Mouse (Mus musculus) CD4-positive, CD25-positive, alpha-beta regulatory T cell, adult 4 months (primary cell): Measurements from ENCODE around the gene Gm10322. TPM values are rescaled to one million over a fixed set of nuclear protein-coding genes. Genes with fewer than 3 reads are reported as not detected.

ENCODE experiments used
- ATAC-seq: one replicate; pipeline ENCODE4 v1.8.0; 2017
- polyA plus RNA-seq, 2 experiments: library from polyadenylated mRNA; unstranded; fragments of 100-300 nt; shearing (Covaris generic); gene quantifications; one replicate each; pipeline ENCODE4 v1.2.1; 2017

Gene Gm10322
- polyA plus RNA-seq, 2 experiments from 2014 or later, result not detected

DNA sequence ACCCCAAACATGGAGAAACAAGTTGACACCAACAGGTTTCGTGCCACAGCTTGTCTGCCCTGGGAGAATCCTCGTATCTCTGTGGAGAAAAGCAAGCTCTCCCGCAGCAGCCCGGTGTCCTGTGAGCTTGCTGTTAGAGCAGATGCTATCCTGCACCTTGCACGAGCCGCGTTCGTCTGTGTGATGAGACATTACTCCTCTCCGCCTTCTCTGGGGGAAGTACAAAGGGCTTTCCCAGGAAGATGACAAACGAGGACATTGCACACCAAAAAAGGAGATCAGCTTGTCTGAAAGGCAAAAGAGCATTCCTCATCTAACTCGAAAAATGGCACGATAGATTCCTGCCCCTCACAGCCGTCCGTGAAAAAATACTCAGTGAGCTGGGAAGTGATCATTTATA, 13.0 kb upstream of the Gm10322 start:
- ATAC-seq, result no peak

DNA sequence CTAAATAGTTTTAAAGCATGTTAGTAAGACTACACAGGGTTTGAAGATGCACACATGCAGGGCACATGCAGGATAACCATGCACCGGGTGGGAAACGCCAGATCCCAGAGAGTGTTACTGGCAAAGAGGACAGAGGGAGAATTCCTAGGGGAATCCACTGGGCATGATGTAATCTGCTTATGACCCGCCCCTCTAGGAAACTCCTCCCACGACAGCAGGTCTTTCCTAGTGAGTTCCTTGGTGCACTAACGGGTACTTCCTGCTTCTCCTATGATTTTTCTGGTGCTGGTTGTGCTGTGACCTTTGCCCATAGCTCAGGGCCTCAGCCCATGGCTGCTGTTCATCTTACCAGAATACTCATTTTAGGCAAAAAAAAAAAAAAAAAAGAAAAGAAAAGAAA, 12.0 kb upstream of the Gm10322 start:
- no peak for ATAC-seq

DNA sequence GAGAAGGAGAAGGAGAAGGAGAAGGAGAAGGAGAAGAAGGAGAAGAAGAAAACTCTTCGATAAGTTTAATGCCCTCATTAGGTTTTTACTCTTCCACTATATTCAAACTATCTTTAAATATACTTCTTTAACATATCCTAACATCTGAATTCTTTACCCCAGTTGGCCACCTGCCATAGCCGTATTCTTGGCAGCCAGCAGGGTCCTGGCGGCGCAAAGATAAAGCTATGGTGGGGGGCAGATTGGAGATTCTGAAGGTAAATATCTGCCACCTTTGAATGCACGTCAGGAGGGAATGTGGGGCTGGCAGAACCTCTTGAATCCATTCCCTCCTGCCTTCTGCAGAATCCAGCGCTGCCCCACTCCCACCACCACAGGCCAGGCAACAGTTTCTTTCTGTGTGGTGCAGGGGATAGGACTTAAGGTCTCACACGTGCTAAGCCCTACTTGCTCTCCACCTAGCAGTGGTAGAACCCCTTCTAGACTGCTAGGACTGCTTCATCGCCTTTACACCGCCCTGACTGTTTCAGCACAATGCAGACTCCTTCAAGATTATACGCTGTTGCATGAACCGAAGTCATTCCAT, 10.9 kb upstream of the Gm10322 start:
- ATAC-seq, result no peak

DNA sequence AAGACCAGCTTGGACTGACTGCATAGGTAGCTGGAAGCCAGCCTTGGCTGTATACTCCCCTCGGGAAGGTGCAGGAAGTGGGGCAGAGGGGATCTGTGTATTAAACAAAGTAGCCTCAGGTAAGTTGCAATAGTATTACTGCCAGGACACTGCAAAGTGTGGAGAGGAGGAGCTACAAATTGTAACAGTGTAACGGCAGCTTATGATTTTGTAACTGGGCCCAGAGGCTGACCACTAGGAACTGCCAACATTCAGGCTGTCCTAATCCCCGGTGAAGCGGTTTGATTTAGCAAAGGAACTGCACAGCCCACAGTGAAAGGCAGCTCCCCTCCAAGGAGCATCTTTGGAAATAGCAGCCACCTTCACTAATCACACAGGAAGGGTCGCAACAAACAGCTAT, 2.6 kb upstream of the Gm10322 start:
- no peak for ATAC-seq

DNA sequence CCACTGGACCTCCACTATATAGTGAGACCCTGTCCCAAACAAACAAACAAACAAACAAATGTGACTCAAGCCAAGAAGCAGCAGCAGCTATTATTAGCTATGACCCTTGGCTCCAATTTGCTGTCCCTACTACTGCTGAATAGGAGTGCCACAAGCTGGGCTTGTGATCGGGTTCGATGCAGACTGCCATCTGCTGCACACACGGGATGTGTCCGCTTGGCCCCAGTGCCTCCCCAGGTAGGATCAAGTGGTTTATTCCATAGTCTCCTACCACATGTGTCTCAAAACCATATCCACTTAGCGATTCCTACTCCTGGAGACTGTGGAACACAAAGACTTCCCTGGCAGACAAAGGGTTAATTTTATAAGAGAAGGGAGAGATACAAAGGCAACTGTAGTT, 1.7 kb upstream of the Gm10322 start:
- no peak for ATAC-seq

DNA sequence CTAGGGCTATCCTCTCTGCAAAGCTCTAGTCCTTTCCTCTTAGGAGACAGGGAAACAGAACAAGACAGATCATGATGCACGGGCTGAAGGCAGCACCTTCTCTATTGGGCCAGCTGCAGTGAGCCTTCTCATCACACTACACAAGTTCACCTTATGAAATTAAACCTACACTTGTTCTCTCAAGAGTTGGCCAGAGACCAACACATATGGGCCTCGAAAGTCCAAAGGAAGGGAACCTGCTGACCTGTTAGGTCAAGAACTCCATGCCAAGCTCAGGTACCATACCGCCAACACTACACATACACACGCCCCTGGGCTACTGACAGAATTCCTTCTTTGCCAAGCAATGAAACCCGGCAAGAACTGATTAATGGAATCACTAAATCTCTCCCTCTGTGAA, 452 bp upstream of the Gm10322 start:
- ATAC-seq, result no peak

DNA sequence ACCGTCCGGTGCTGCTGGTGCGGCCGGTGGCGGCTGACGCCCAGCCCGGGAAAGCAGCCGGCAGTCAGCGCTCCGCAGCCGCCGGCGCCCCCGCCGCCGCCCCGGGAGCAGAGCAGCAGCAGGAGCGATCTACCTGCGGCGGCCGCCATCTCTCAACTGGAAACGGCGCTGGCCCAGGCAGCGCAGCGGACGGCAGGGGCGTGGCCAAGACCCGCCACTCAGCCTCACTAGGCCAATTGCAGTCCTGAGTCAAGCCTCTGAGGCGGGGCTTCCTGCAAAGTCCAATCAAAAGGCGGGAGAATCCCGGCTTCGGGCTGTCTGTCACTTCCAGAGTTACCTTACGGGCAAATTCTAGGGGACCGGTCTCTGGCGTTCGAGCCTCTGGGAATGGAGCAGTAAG, 659 bp downstream of the Gm10322 start, which contains the start of gene Mcu:
Gene Mcu, minus strand, starts transcription at position 171 of the 400 bp plus-strand sequence.
- peak; percentile 96 for ATAC-seq

DNA sequence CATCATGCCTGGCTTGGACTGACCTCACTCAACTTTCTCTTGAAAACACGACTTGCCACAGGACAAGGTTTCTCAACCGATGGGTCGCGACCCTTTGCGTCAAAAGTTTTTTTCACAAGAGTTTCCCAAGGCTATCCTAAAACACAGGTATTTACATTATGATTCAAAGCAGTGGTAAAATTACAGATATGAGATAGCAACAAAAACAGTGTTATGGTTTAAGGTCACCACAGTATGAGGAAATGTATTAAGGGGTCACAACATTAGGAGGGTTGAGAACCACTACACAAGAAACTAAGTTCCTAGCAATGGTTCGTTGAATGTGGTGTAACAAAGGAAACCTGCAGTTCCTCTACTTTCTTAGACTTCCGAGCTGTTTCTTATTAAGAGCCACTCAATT, 1.9 kb downstream of the Gm10322 start:
- ATAC-seq, result no peak

DNA sequence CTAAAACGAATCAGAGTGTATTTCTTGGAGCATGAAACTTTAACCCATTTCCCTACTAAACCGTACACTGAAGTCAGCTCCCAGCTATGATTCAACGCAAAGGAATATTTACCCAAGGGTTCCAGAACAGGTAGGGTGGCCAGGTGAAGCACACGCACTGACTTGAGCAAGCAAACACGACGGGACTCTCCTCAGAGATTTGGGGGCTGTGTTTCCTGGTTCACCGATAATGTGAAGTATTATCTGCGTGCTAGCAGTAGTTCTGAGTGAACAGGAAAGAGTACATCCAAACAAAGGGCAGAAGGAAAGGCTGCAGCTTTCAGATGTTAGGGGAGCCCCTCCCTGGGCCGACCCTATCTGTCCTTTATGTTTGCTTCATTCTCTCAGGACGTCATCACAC, 5.5 kb downstream of the Gm10322 start:
- no peak for ATAC-seq

DNA sequence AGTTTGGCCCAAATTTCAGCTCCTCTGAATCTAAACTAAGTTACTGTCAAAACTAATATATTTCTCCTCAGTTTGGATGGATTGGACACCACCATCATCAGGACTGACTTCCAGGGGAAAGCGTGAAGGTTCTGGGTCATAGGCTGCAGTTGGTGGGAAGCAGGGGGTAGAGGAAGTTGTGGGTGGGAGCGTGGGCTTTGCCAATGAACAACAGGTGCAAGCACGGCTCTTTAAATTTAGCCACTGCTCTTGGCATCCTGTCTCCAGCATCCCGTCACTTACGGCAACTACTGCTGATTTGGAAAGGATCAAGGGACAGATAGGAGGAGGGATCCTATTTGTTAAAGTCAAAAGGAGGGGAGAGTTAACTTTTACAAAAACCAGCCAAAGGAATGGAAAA, 7.6 kb downstream of the Gm10322 start:
- ATAC-seq, result no peak

DNA sequence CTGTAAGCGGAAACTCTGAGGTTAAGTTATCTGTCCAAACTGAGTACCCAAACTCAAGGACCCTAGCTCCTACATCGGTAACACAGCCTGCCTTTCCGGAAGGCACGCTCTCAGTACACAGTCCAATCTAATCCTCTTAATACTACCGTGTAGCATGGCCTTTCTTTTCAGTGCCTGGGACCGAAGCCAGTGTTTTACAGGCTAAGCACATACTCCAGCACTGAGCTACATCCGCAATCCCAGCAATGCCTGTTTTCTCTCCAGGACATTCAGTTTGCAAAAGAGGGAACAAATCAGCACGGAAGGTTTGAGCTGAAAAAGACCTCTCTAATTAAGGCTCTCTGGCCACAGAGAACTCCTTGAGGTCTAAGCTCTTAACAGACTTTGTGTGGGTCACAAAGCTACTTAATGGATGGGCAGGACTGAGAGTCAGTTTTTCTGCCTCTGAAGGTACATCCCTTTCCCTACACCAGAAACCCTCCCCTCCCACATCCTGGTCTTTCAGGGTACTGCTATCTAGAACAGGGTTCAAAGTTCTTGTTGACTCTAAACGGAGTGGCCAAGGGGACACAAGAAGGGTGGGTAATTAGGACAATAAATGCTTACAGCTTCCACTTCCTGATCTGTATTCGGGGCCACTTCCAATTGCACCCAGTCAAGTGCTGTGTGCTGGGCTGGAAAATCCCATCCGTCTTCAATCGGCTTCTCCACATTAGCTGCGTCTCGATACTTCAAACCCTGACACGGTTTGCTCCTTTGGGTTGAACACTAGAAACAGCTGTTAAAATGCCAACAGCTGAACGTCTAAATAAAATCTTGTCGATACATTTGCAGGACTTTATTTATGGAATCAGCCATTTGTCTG, 13.0 kb downstream of the Gm10322 start:
- ATAC-seq, result no peak

DNA sequence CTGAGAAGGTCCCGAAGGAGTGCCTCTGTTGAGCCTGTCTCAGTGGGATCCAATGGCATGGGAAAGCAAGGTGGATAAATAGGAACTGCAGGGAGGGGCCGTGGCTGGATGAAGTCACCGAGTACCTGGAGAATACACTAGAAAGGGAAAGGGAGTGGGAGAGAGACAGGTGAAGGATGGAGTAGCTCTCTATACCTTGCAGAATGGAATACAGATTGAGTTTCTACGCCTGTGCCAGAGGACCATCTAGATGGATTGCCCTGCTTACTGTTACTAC, 13.6 kb downstream of the Gm10322 start:
- no peak for ATAC-seq

DNA sequence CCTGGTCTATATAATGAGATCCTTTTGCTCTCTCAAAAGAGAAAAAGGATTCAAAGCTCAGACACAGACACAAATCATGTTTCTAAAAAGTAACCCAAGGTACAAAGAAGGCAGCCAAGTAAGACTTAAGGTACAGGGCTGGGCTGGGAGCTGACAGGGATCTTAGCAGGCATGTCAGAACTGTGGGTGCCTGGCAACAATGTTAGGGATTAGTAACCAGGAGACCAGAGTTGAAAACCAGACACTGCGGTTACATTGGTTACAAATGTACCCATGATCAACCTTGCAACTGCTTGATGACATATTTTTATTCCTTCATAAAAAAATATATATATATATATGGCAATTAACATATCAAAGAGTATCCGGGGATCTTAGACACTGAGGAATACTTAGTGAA, 20.2 kb downstream of the Gm10322 start:
- no peak for ATAC-seq

DNA sequence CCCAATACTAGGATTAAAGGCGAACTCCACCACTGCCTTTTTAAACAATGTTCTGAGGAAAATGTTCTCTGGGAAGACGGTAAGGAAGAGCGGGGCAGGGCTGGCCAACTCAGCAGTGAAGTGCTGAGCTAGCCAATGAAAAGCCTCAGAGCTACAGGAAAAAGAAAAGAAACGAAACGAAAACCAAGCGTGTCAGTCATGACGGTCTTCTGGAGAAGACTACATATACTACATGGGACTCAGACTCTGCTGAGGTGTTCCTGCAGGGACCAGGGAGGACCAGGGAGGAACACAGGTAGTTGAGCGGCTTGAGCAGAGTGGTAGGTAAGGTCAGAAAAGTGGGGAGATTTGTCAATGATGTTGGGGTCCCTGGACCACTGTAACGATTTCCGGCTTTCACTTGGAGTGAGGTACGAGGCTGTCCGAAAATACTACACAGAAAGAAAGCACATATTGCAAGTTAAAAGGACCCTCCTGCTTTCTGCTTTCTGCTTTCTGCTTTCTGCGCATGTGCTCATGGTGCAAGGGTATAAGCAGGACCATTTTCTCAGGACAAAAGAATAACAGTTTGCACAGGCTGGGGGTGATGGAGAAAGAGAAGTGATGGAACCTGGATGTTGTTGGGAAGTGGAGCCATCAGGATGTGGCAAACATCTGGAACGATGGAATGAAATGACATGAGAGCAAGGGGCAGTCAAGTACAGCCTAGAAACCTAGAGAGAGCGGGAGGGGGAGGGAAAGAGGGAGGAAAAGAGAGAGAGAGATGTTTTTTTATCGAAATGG, 21.1 kb downstream of the Gm10322 start:
- peak; percentile 95 for ATAC-seq

DNA sequence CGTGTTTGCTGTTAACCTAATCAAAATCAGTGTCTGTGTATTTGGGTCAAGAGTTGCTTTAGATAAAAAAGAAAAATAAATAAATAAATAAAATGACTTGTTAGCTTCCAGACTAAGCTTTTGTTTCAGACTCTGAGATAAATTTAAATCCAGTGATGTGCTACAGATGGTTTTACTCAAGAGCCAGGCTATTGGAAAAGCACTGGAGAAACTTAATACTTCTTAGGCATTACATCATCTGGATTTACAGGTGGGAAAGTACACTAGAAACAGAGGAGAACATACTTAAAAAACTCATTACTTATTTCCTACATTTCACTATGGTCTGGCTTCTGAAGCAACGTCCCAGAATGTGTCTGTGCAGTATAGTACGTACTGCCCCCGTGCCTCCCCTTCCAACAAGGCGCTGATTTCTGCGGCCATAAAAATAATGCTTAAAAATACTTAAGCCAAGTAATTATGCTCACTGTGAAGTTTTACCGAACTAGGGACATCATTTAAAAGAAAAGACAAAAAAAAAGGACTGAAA, 21.8 kb downstream of the Gm10322 start:
- no peak for ATAC-seq

DNA sequence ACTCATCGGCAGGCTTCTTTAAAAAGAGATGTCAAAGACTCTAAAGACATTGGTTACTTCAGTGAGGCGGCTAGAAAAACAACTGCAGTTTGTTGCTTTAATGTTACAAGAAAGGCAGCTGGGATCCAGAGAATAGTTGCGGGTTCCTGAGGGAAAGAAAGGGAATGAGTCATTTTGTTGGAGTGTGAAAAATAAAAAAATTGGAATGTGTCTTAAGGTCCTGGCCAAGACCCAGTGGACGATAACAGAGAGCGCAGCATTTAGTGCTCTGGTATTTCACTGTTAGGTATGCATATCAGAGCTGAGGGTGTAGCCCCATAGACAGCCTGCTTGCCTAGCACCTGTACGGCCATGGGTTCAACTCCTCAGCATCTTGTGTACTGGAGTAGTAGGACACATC, 22.7 kb downstream of the Gm10322 start:
- ATAC-seq, result no peak

DNA sequence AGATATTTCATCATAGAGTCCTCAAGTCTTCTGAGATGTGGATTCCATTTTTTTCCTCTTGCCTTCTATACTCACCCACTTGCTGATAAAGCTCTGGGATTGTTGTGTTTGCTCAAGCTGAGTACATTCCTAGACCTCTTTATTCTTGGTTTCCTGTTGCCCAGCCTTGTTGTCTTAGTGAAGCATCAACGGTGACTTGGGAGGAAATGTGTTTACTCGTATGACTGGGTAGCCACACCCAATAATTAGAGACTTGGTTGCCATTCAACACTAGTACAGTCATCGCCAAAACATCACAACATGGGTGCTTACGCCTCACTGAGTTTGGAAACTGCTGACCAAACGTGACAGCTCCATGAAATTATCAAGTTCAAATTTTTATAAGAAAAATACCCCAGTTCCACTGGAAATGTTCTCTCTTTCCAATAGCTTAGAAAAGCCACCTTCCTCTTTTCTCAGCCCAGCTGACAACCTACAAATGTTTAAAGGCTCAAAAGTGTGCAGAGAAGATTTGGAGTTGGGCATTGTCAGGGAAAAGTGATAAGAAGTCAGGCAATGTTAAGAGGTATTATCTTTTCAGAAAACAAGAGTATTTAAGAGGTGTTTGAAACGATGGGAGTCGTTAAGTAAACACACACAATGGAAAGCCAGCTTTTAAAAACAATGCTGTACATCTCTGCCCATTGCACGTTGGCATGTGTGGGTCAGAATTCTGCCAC, 27.0 kb downstream of the Gm10322 start:
- ATAC-seq, result peak; percentile 83

DNA sequence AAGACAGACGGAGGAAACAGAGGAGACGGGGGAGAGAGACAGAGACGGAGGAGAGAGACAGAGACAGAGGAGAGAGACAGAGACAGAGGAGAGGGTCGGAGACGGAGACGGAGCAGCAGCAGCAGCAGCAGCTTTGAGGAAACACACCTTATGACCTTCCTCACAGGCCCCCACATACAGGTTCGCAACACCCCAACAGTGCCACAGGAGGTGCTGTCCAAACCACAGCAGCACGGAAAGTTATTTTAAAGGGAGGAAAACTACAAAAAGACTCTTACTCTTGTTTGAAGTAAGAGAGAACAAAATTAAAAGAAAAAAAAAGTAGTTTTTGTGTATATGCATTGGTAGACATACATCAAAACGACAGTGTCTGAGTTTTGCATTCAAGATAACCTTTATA, 27.8 kb downstream of the Gm10322 start:
- peak; percentile 67 for ATAC-seq

DNA sequence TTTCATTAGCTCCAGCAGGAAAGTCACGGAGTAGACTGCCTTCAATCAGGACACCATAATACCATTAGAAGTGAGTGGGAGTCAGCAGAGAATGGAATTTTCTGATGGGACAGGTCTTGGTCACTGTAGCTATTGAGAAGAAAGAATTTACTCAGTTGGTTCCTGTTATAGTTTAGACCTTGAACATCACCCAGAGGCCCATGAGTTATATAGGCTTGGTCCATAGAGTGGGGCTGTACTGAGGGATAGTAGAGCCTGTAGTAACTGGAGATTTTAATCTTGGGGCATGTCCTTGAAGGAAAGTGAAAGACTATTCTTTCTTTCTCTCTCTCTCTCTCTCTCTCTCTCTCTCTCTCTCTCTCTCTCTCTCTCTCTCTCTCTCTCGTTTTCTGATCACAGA, 28.8 kb downstream of the Gm10322 start:
- ATAC-seq, result no peak

DNA sequence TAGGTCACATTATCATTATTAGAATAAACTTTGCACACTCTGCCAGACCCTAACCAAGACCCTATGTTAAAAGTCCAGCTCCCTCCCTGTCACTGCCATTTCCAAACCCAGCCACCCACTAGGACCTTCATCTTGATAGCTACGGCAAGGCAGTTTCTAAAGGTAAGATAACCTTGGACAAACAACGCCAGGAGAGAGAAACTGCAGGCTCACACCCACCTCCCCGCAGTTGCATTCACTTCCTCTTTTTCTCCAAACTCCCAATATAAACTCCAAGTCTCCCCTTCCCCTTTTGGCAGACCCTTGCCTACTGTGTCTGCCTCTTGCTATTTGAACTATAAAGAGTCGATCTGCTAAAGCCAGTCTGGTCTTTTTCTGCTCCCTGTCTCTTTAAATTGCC, 29.3 kb downstream of the Gm10322 start:
- no peak for ATAC-seq

DNA sequence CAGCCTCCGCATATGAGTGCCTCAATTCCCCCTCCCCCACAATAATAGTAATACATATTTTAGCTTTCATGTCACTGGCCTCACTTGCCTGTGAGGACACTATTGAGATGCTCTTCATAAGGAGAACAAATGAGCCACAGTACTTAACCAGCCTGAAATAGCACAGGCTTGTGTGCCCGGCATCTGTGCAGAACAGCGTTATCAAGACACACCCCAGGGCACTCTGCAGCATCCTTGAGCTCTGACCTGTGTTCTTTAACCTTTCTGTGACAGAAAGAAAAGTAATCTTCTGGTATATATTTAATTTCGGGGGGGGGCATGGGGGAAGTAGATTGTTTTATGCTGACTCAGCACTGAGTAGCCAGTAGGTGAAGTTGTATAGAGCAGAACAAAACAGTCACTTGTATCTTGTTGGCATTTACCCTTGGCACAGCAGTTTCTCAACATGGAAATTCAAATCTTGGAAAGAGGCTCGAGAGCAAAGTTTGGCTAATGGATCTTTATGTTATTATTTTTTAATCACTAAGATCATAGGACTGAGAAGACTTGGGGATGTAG, 31.0 kb downstream of the Gm10322 start:
- no peak for ATAC-seq

DNA sequence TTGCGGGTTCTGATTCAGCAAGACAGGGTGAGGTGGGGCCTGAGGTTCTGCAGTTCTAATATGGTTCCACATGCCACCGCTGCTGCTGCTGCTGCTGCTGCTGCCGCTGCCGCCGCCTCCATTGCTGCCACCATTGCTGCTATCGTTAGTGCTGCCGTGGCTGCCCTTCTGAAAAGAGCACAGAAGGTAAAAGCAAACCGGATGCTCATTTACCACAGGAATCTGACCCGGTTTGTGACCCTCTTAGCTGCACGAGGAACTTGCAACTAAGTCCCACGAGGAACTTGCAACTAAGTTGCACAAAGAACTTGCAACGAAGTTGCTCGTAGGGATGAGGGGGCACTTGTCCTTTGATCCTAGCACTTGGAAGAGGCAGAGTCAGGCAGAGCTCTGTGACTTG, 40.9 kb downstream of the Gm10322 start:
- ATAC-seq, result peak; percentile 76

DNA sequence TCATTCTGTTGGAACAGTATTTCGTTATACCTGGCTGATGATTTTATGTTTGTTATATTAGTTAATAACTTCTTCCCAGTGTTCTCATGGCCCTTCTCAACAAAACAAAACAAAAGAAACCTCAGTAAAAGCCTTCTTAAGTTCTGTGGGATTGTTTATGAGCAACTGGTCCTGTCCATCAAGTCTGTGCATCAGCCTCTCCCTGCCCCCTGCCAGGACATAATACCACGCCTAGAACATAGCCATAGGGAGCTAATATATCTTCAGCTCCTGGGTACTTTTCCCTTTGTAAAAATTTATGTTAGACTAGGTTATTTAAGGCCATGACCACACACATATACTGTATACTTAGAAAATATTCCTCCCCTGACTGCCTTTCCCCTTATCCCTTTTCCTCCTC, 48.9 kb downstream of the Gm10322 start:
- no peak for ATAC-seq
